Mouse (Mus musculus): ENCODE results near the gene Rbm7.

GRCm38 (mm10) chr9:48460720-48461119 is 34.4 kb downstream of the Rbm7 start:
- TF ChIP-seq CTCF (IDR thresholded peaks at IDR 0.05; ENCODE audit: control insufficient read depth, insufficient read depth, insufficient replicate concordance, low read depth, low read length) (no peak), POLR2A (IDR thresholded peaks at IDR 0.05; ENCODE audit: control insufficient read depth, low read depth, low read length) (no peak)

Data from testis, adult 2 months (tissue).